Mouse (Mus musculus) gastrocnemius, adult 18-20 months (tissue): Measurements from ENCODE around the gene Qsox1. TPM values are rescaled to one million over a fixed set of nuclear protein-coding genes. Genes with fewer than 3 reads are reported as not detected.
A peak's percentile ranks its signal among the peaks of the same experiment; 100 is the strongest.

Source experiments
- DNase-seq: peaks from one replicate; pipeline ENCODE4 v3.0.0; 2021; ENCODE audit warnings: low spot score
- total RNA-seq, 2 experiments: library from RNA; stranded (reverse); gene quantifications; 2 replicates each; pipeline ENCODE4 v1.2.3; 2021

Qsox1 gene
- total RNA-seq, 2 experiments from 2014 or later = 20.6 to 24.2 TPM

- DNase-seq = no peak
Measured at GRCm38 (mm10) chr1:155801014-155801991, 11.4 kb downstream of the Qsox1 start.

GRCm38 (mm10) chr1:155798000-155798399 lies 14.7 kb downstream of the Qsox1 start:
- no peak for DNase-seq

GRCm38 (mm10) chr1:155797425-155797824 lies 15.3 kb downstream of the Qsox1 start:
- DNase-seq = no peak

- no peak for DNase-seq
Measured at GRCm38 (mm10) chr1:155796757-155797405, 15.8 kb downstream of the Qsox1 start.

GRCm38 (mm10) chr1:155795791-155796233 lies 16.9 kb downstream of the Qsox1 start:
- no peak for DNase-seq

GRCm38 (mm10) chr1:155794855-155795254 lies 17.8 kb downstream of the Qsox1 start:
- DNase-seq = no peak

GRCm38 (mm10) chr1:155791919-155792318 lies 20.8 kb downstream of the Qsox1 start:
- DNase-seq = no peak

GRCm38 (mm10) chr1:155790111-155790974 lies 22.3 kb downstream of the Qsox1 start:
- DNase-seq = no peak

- DNase-seq = no peak
Measured at GRCm38 (mm10) chr1:155785886-155786285, 26.8 kb downstream of the Qsox1 start.

- peak; percentile 30 for DNase-seq
Measured at GRCm38 (mm10) chr1:155784343-155785205, 28.1 kb downstream of the Qsox1 start.

GRCm38 (mm10) chr1:155782382-155782781 lies 30.3 kb downstream of the Qsox1 start:
- no peak for DNase-seq

GRCm38 (mm10) chr1:155777641-155778625 lies 34.8 kb downstream of the Qsox1 start:
- no peak for DNase-seq

GRCm38 (mm10) chr1:155759167-155759566 lies 53.5 kb downstream of the Qsox1 start:
- DNase-seq = peak; percentile 64

GRCm38 (mm10) chr1:155758711-155759110 lies 54.0 kb downstream of the Qsox1 start:
- no peak for DNase-seq

GRCm38 (mm10) chr1:155757621-155758020 lies 55.1 kb downstream of the Qsox1 start:
- DNase-seq = no peak

- no peak for DNase-seq
Measured at GRCm38 (mm10) chr1:155753411-155753810, 59.3 kb downstream of the Qsox1 start.

- no peak for DNase-seq
Measured at GRCm38 (mm10) chr1:155751484-155752255, 61.0 kb downstream of the Qsox1 start, which contains the start of gene Lhx4. Gene Lhx4, minus strand, starts transcription at chr1:155751684.

- no peak for DNase-seq
Measured at GRCm38 (mm10) chr1:155750517-155751178, 62.0 kb downstream of the Qsox1 start.
